Mouse (Mus musculus) spleen, postnatal 14 days (tissue): ENCODE measurements around the gene Cnp.
A peak's percentile ranks its signal among the peaks of the same experiment; 100 is the strongest.
"Not testable (repeated sequence)": the region's sequence is repeated elsewhere in the genome, so short reads cannot be mapped to it uniquely, and the experiment has no call there.

Experiments
- DNase-seq, 2 experiments: peaks; one replicate each; pipeline ENCODE4 v3.0.0; 2021 to 2022; ENCODE audit warnings: low spot score in 2 of 2

Cnp gene

DNA sequence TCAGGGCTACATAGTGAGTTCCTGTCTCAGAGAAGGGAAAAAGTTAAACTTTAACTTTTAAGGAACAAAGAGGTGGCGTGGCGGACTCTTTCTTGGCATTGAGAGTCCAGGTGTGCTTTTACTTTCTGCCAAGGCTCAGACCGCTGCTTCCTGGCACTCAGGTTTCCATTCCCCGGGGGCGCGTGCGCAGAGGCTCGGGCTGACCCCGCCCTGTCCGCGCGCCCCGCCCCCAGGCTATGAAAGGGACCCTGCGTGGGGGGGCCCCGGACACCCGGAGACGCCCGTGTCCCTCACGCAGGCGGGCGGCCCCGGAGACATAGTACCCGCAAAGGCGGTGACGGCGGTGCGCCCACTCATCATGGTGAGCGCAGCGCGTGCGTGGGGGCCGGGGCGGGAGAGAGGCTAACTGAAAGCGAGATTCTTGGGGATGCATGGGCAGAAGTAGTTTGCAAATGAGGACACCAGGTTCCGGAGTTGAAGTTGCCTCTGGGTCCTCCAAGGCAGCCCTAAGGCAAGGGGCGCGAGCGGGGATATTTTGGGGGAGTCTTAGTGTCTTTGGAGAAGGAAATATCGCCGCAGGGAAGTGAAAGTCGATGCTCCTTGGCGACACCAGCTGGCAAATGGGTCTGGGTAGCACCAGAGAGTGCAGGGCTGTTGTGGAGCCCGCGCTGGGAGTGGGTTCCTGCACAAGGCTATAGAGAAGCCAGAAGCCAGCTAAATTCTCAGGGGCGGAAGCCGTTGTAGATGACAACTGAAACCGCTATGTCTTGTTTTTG lies at the start of gene Cnp:
Cnp (plus strand) TSS at position 197 of the 776 bp plus-strand sequence.
- DNase-seq, result peak; percentile 72 to 81

GRCm38 (mm10) chr11:100524987-100525630 lies 49.6 kb upstream of the Cnp start:
- DNase-seq, result no peak

- DNase-seq, result no peak
Observed at GRCm38 (mm10) chr11:100526052-100526816, 48.5 kb upstream of the Cnp start.

GRCm38 (mm10) chr11:100527066-100527457 lies 47.6 kb upstream of the Cnp start:
- peak in 1 of 2 experiments; percentile 47 for DNase-seq

DNA sequence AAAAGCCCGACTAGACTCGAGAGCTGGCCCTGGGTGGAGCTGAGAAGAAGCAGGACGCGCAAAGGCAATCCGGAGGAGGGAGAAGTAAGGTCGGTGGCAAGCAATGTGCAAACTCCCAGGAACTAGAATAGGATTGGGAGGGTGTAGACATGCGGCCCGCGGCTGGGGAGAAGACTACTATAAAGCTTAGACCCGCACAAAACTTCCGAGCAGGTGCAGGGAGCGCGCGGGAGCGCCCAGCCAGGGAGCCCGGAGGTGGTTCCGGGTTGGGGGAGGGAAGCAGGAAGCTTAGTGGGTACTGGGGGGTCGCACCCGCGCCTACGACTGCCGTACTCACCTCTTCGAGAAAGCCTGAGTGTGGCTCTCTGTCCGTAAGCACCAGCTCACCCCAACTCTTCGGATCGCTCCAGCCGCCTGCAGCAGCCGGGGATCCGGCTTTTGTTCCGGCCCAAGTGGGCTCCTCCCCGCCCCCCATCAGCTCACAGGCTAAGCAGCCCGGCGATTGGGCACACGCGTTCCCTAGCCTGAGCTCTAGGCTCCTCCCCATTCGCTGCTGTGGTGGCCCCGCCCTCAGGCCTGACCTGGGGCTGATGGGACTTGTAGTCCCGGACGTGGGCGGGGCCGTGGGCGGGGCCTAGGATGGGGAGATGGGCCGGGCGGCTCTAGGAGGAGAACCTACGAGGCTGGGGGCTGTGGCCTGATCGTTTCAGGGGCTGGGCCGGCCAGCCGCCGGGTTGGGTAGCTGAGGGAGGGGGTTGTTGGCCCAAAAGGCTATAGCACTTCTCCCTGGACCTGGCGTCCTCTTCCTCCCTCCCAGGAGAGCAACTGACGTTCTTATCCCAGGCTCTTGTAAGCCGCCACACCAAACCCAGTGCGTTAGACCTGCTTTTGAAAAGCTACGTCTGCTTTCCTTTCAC lies 47.0 kb upstream of the Cnp start, which contains the start of gene Acly:
Acly (minus strand) TSS at position 543 of the 917 bp plus-strand sequence.
- peak; percentile 95 to 97 for DNase-seq

GRCm38 (mm10) chr11:100528375-100529165 lies 46.1 kb upstream of the Cnp start:
- no peak for DNase-seq

GRCm38 (mm10) chr11:100533871-100534270 lies 40.8 kb upstream of the Cnp start:
- DNase-seq, result no peak

GRCm38 (mm10) chr11:100534411-100534810 lies 40.3 kb upstream of the Cnp start:
- DNase-seq, result not testable (repeated sequence)

DNA sequence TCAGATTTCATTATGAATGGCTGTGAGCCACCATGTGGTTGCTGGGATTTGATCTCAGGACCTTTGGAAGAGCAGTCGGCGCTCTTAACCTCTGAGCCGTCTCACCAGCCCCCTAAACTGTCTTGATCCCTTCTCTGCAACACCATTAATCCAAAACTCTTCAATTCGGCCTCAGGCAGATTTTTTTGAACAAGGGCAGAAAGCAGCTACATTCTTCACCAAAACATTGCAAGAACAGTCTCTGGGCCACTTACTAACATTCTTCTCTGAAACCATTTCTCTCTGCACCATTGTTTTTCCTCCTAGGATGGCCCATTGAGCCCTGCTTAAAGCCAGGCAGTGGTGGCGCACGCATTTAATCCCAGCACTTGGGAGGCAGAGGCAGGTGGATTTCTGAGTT lies 39.9 kb upstream of the Cnp start:
- DNase-seq, result not testable (repeated sequence)

GRCm38 (mm10) chr11:100535996-100536395 lies 38.7 kb upstream of the Cnp start:
- no peak for DNase-seq

- DNase-seq, result no peak
Observed at GRCm38 (mm10) chr11:100536466-100536865, 38.2 kb upstream of the Cnp start.

DNA sequence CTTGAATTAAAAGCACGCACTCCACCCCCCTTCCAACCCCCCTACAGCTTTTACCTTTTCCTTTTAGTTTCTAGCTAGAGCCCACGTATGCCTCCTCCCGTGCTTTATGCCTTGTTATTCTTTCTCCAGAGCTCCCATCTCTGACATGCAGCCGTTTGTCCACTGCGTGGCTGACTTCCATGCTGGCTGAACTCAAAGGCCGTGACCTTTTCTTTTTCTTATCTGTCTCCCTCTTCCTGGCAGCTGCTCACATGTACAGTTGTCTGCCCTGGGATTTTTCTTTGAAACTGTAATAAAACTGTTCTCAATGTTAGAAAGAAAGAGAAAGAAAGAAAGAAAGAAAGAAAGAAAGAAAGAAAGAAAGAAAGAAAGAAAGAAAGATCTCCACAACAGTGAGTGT lies 33.7 kb upstream of the Cnp start:
- DNase-seq, result no peak

DNA sequence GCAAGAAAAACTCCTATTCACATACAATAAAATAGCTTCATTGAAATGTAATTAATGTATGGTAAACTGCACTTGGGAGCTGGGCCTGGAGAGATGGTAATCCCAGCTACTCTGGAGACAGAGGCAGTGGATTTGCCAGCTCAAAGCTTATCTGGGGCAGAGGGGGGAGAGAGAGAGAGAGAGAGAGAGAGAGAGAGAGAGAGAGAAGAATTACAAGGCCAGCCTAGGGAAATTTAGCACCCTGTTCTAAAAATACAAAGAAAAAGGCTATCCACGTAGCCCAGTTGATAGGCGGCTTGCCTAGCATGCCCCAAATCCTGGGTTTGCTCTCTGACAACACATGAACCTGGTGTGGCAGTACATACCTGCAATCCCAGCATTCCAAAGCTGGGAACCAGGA lies 33.1 kb upstream of the Cnp start:
- DNase-seq, result no peak

DNA sequence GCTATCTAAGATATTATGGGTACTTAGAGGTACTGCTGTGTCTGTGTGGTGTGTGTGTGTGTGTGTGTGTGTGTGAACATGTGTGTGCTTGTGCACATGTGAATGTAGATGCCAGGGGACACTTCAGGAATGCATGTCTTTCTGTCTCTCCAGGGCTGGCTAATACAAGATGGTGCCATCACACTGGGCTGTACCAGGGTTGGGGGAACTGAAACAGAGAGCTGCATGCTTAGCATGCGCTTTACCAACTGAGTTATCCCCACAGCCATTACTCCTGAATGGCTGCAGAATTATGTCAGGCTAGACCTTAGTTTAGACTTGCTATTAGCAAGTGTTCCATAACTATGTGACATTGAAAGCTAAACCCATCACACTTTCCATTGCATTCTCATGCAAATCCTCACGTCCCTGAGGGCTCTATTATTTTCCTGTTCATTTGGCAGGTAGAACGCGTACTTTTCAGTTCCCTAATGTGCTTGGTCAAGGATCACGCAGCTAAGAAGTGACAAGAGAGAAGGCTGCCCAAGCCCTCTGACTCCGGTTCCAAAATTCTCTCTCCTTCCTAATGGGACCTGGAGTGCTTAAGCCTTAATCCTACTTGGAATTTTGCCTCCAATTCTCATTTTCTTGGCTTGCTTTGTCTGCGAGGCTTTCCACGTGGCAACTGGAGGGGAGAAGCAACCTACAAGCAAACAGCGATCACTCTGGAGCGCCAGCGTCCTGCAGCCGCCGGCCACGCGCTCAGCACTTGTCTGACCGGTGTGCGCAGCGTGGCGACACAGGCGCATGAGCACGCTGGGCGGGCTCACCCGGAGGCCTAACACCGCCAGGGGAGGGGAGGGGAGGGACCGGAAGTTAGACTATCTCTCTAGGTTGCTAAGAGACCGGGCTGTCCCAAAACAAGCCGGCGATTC lies 29.6 kb upstream of the Cnp start, which contains the start of gene Ttc25:
Ttc25 (plus strand) TSS at position 776 of the 914 bp plus-strand sequence.
- peak; percentile 50 to 68 for DNase-seq

DNA sequence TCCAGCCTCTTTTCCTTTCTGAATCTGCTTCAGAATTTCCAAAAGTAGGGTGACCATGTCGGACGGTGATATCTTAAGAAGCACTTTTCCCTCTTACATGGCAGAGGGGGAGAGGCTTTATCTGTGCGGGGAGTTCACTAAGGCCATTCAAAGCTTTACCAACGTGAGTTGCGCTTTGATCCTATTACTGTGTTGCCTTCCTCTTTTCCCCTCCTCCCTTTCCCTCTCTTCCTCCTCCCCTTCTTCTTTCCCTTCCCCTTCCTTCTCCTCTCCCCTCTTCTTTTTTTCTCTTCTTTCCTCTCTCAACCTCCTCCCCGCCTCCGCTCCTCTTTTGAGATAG lies 29.0 kb upstream of the Cnp start:
- DNase-seq, result no peak

- no peak for DNase-seq
Observed at GRCm38 (mm10) chr11:100546955-100547354, 27.7 kb upstream of the Cnp start.

DNA sequence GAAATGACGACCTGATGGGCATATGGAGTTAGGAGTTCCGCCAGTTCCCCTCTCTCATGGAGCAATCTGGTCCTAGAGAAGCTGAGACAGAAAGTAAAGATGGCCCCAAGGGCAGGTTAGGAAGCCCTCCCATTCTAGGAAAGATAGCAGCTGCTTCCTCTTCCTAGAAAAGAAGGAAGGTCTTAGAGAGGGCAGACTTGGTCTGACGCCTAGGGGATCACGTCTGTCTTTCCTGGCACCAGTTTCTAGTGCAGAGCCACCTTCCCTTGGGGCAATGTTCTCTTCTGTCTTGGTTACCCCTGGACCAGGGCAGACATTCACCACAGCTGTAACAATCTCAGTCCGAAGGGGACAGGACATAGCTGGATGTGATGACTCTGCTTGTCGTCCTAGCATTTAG lies 26.6 kb upstream of the Cnp start:
- DNase-seq, result no peak

- no peak for DNase-seq
Observed at GRCm38 (mm10) chr11:100549466-100549865, 25.2 kb upstream of the Cnp start.

- no peak for DNase-seq
Observed at GRCm38 (mm10) chr11:100550101-100550500, 24.6 kb upstream of the Cnp start.
